In genomic region chr2:172394671-172395070, GRCm38 (mm10) we compare ENCODE assay signal across 21 mouse cellular contexts. TPM values are rescaled to one million over a fixed set of nuclear protein-coding genes. Genes with fewer than 3 reads are reported as not detected.
DNase-seq lines count a peak whose midpoint lies in the region; ATAC-seq lines count a peak whose summit lies in the region.
"Had no signal": no experiment of that assay in that cellular context is flagged by ENCODE, and none has a peak within 500 bp of the region (broad histone marks: within the 10 kb centered on the region; RNA-seq: fewer than 3 reads in every experiment).

No protein-coding gene starts in this region.

- no peak overlapping the region for H3K9ac ChIP-seq in lung, embryonic 15.5 days
- no peak overlapping the region for H3K9ac ChIP-seq in midbrain, embryonic 11.5 days (ENCODE audit: low read length)
- H3K9ac ChIP-seq in midbrain, embryonic 15.5 days, result no peak overlapping the region
- H3K9ac ChIP-seq: embryonic facial prominence, embryonic 13.5 days; forebrain, embryonic 12.5 days; hindbrain, embryonic 12.5 days had no signal

- 76% methylated on average over 4 of the region's 4 CpGs for WGBS in lung, embryonic 15.5 days
- 81% methylated on average over 4 of the region's 4 CpGs for WGBS in midbrain, embryonic 11.5 days
- WGBS in midbrain, embryonic 15.5 days, result 71% methylated on average over 4 of the region's 4 CpGs

- DNase-seq in lung, postnatal 4 days, result no peak
- peak; percentile 71 for DNase-seq in midbrain, embryonic 11.5 days (ENCODE audit: low spot score, missing footprints)
- peak; percentile 41 for DNase-seq in testis, postnatal 14 days (ENCODE audit: low spot score)
- DNase-seq in adrenal gland, adult 8-10 months, result no peak
- DNase-seq: adrenal gland, postnatal 10 days; cerebellum, adult 11-12 months; cerebellum, adult 9-10 months; cerebellum, postnatal 36 days; gastrocnemius, postnatal 25 days; heart, postnatal 10 days; heart, postnatal 4 days had no signal

- no peaks in the 10 kb centered on the region for H3K9me3 ChIP-seq in lung, embryonic 15.5 days
- H3K9me3 ChIP-seq in midbrain, embryonic 11.5 days (ENCODE audit: control insufficient read depth, low read length), result no peaks in the 10 kb centered on the region
- no peaks in the 10 kb centered on the region for H3K9me3 ChIP-seq in midbrain, embryonic 15.5 days
- H3K9me3 ChIP-seq: embryonic facial prominence, embryonic 13.5 days; forebrain, embryonic 12.5 days; G1E; heart, embryonic 10.5 days; hindbrain, embryonic 12.5 days had no signal

- peak overlapping the region; percentile 21 for H3K4me3 ChIP-seq in lung, embryonic 15.5 days
- H3K4me3 ChIP-seq in midbrain, embryonic 11.5 days (ENCODE audit: low read depth, low read length), result no peak overlapping the region
- H3K4me3 ChIP-seq in midbrain, embryonic 15.5 days, result no peak overlapping the region
- H3K4me3 ChIP-seq in brown adipose tissue, adult 24 weeks (ENCODE audit: insufficient read depth, low read depth, low read length), result peak overlapping the region; percentile 46; the same call in 1 of the 2 replicates
- H3K4me3 ChIP-seq: embryonic facial prominence, embryonic 13.5 days; forebrain, embryonic 12.5 days; heart, embryonic 10.5 days; hindbrain, embryonic 12.5 days had no signal

- no peaks in the 10 kb centered on the region for H3K27me3 ChIP-seq in lung, embryonic 15.5 days
- no peaks in the 10 kb centered on the region for H3K27me3 ChIP-seq in midbrain, embryonic 11.5 days (ENCODE audit: control insufficient read depth, insufficient read depth, low read length)
- no peaks in the 10 kb centered on the region for H3K27me3 ChIP-seq in midbrain, embryonic 15.5 days (replicated peaks)
- H3K27me3 ChIP-seq: embryonic facial prominence, embryonic 13.5 days; forebrain, embryonic 12.5 days; hindbrain, embryonic 12.5 days had no signal

- peak overlapping the region; percentile 41; the same call in 1 of the 2 replicates for H3K27ac ChIP-seq in lung, embryonic 15.5 days
- no peak overlapping the region for H3K27ac ChIP-seq in midbrain, embryonic 11.5 days (ENCODE audit: low read depth, low read length)
- no peak overlapping the region for H3K27ac ChIP-seq in midbrain, embryonic 15.5 days
- peak overlapping the region; percentile 39 for H3K27ac ChIP-seq in brown adipose tissue, adult 24 weeks (replicated peaks; ENCODE audit: low read depth, low read length)
- H3K27ac ChIP-seq: embryonic facial prominence, embryonic 13.5 days; forebrain, embryonic 12.5 days; heart, embryonic 10.5 days; hindbrain, embryonic 12.5 days had no signal

- ATAC-seq in lung, embryonic 15.5 days (ENCODE audit: borderline replicate concordance, extremely low read depth, low FRiP score, low TSS enrichment), result no peak
- ATAC-seq in midbrain, embryonic 11.5 days (ENCODE audit: low FRiP score), result no peak
- no peak for ATAC-seq in midbrain, embryonic 15.5 days (replicated peaks)
- ATAC-seq: forebrain, embryonic 16.5 days; hindbrain, embryonic 16.5 days had no signal

- H3K4me1 ChIP-seq in lung, embryonic 15.5 days, result peaks cover 14% of the 10 kb centered on the region; the same call in 1 of the 2 replicates
- no peaks in the 10 kb centered on the region for H3K4me1 ChIP-seq in midbrain, embryonic 11.5 days (ENCODE audit: control insufficient read depth, insufficient read depth, low read length)
- H3K4me1 ChIP-seq in midbrain, embryonic 15.5 days, result no peaks in the 10 kb centered on the region
- H3K4me1 ChIP-seq in brown adipose tissue, adult 24 weeks (ENCODE audit: control insufficient read depth, insufficient read depth, insufficient read length, low read length), result 0 out of 2 replicates have a peak, but pooled peaks cover 1% of the 10 kb centered on the region
- H3K4me1 ChIP-seq: embryonic facial prominence, embryonic 13.5 days; forebrain, embryonic 12.5 days had no signal

- no peaks in the 10 kb centered on the region for H3K36me3 ChIP-seq in lung, embryonic 15.5 days
- H3K36me3 ChIP-seq in midbrain, embryonic 11.5 days (ENCODE audit: control insufficient read depth, insufficient read depth, low read length), result no peaks in the 10 kb centered on the region
- no peaks in the 10 kb centered on the region for H3K36me3 ChIP-seq in midbrain, embryonic 15.5 days (replicated peaks)
- H3K36me3 ChIP-seq: embryonic facial prominence, embryonic 13.5 days; forebrain, embryonic 12.5 days; G1E; heart, embryonic 10.5 days; hindbrain, embryonic 12.5 days had no signal

- H3K4me2 ChIP-seq in lung, embryonic 15.5 days, result peak overlapping the region; percentile 40
- no peak overlapping the region for H3K4me2 ChIP-seq in midbrain, embryonic 11.5 days
- no peak overlapping the region for H3K4me2 ChIP-seq in midbrain, embryonic 15.5 days
- H3K4me2 ChIP-seq: embryonic facial prominence, embryonic 13.5 days; forebrain, embryonic 12.5 days; hindbrain, embryonic 12.5 days had no signal

RNA-seq across cellular contexts. Expression of gene Cass4, which starts 1.1 kb away (rescaled TPM):
- 5.5 and 6.7 TPM in 2 replicates for polyA plus RNA-seq in lung, embryonic 15.5 days (2015; fragmentation: Nextera tagmentation; extraction: Ambion mirVana)
- 0.31 TPM in 1 of 2 replicates, not detected in the other for polyA plus RNA-seq in midbrain, embryonic 11.5 days (2014; fragmentation: Nextera tagmentation; extraction: Ambion mirVana)
- 0.12 and 0.27 TPM in 2 replicates for polyA plus RNA-seq in midbrain, embryonic 15.5 days (2015; fragmentation: Nextera tagmentation; extraction: Ambion mirVana)
- 0.63 and 0.75 TPM in 2 replicates for polyA plus RNA-seq in brown adipose tissue, adult 24 weeks (2012; ENCODE audit: insufficient read depth, insufficient read length, missing spikeins)
- under 1 TPM in 3 of 4 experiments, not detected in 1; 0.12 to 0.25 (median 0.19) TPM for total RNA-seq in adrenal gland, adult 8-10 months (2022)

RNA-seq across cellular contexts. Expression of gene Cstf1, which starts 24.2 kb away (rescaled TPM):
- 43.2 and 43.4 TPM in 2 replicates for polyA plus RNA-seq in lung, embryonic 15.5 days (2015; fragmentation: Nextera tagmentation; extraction: Ambion mirVana)
- 48.0 and 50.2 TPM in 2 replicates for polyA plus RNA-seq in midbrain, embryonic 11.5 days (2014; fragmentation: Nextera tagmentation; extraction: Ambion mirVana)
- polyA plus RNA-seq in midbrain, embryonic 15.5 days (2015; fragmentation: Nextera tagmentation; extraction: Ambion mirVana), result 25.1 and 30.4 TPM in 2 replicates
- polyA plus RNA-seq in brown adipose tissue, adult 24 weeks (2012; ENCODE audit: insufficient read depth, insufficient read length, missing spikeins), result 12.8 and 13.6 TPM in 2 replicates
- 10 to 100 TPM; 29.3 to 35.3 (median 33.4) TPM for total RNA-seq in adrenal gland, adult 8-10 months (2022)

RNA-seq across cellular contexts. Expression of gene Aurka, which starts 24.3 kb away (rescaled TPM):
- polyA plus RNA-seq in lung, embryonic 15.5 days (2015; fragmentation: Nextera tagmentation; extraction: Ambion mirVana), result 130 and 138 TPM in 2 replicates
- polyA plus RNA-seq in midbrain, embryonic 11.5 days (2014; fragmentation: Nextera tagmentation; extraction: Ambion mirVana), result 163 and 169 TPM in 2 replicates
- polyA plus RNA-seq in midbrain, embryonic 15.5 days (2015; fragmentation: Nextera tagmentation; extraction: Ambion mirVana), result 15.4 TPM in 2 replicates
- polyA plus RNA-seq in brown adipose tissue, adult 24 weeks (2012; ENCODE audit: insufficient read depth, insufficient read length, missing spikeins), result 1.3 TPM in 1 of 2 replicates, not detected in the other
- total RNA-seq in adrenal gland, adult 8-10 months (2022), result 1 to 10 TPM; 1.8 to 3.2 (median 2.5) TPM

RNA-seq across cellular contexts. Expression of gene Rtf2, which starts 45.7 kb away (rescaled TPM):
- 73.0 and 79.0 TPM in 2 replicates for polyA plus RNA-seq in lung, embryonic 15.5 days (2015; fragmentation: Nextera tagmentation; extraction: Ambion mirVana)
- 86.8 and 94.7 TPM in 2 replicates for polyA plus RNA-seq in midbrain, embryonic 11.5 days (2014; fragmentation: Nextera tagmentation; extraction: Ambion mirVana)
- 96.7 and 98.0 TPM in 2 replicates for polyA plus RNA-seq in midbrain, embryonic 15.5 days (2015; fragmentation: Nextera tagmentation; extraction: Ambion mirVana)
- 91.4 and 101 TPM in 2 replicates for polyA plus RNA-seq in brown adipose tissue, adult 24 weeks (2012; ENCODE audit: insufficient read depth, insufficient read length, missing spikeins)
- total RNA-seq in adrenal gland, adult 8-10 months (2022), result 10 to 100 TPM; 77.2 to 92.4 (median 82.4) TPM

RNA-seq across cellular contexts. Expression of gene Fam210b, which starts 49.3 kb away (rescaled TPM):
- 36.5 and 39.6 TPM in 2 replicates for polyA plus RNA-seq in lung, embryonic 15.5 days (2015; fragmentation: Nextera tagmentation; extraction: Ambion mirVana)
- polyA plus RNA-seq in midbrain, embryonic 11.5 days (2014; fragmentation: Nextera tagmentation; extraction: Ambion mirVana), result 32.2 and 33.0 TPM in 2 replicates
- polyA plus RNA-seq in midbrain, embryonic 15.5 days (2015; fragmentation: Nextera tagmentation; extraction: Ambion mirVana), result 19.9 and 22.4 TPM in 2 replicates
- 8.7 and 14.8 TPM in 2 replicates for polyA plus RNA-seq in brown adipose tissue, adult 24 weeks (2012; ENCODE audit: insufficient read depth, insufficient read length, missing spikeins)
- 10 to 100 TPM; 28.5 to 34.3 (median 29.9) TPM for total RNA-seq in adrenal gland, adult 8-10 months (2022)

Comparison
In these comparisons a context has a peak if more than half of its experiments do, and no peak if none do; other contexts are left out.
1. H3K27ac ChIP-seq: peak in lung, embryonic 15.5 days (single experiment) and brown adipose tissue, adult 24 weeks (single experiment); none in midbrain, embryonic 11.5 days (single experiment) and midbrain, embryonic 15.5 days (single experiment).
2. H3K4me3 ChIP-seq: peak in lung, embryonic 15.5 days (single experiment) and brown adipose tissue, adult 24 weeks (single experiment); none in midbrain, embryonic 11.5 days (single experiment) and midbrain, embryonic 15.5 days (single experiment).
3. DNase-seq: peak in midbrain, embryonic 11.5 days (single experiment) and testis, postnatal 14 days (single experiment); none in lung, postnatal 4 days (0 of 2) and adrenal gland, adult 8-10 months (single experiment).